Mouse (Mus musculus) kidney, embryonic 14.5 days (tissue): Measurements from ENCODE around the gene Tmem41b. TPM values are rescaled to one million over a fixed set of nuclear protein-coding genes. Genes with fewer than 3 reads are reported as not detected.

Experiments
- ATAC-seq: fragments of 200-750 bp; cut with Nextera tagmentation; 2 replicates; pipeline ENCODE4 v1.8.0; 2017; ENCODE audit warnings: moderate number of reproducible peaks, mild to moderate bottlenecking, moderate TSS enrichment, moderate library complexity; ENCODE audit not compliant: low FRiP score, low TSS enrichment
- H3K27ac ChIP-seq: fragments of 300-500 bp; sonication (generic); 2 replicates; pipeline ENCODE4 v1.5.1; 2014; ENCODE audit warnings: low read depth, mild to moderate bottlenecking, low read length, moderate library complexity, mixed read lengths
- H3K27me3 ChIP-seq: fragments of 300-500 bp; sonication (generic); 2 replicates; pipeline ENCODE4 v1.6.1; 2014; ENCODE audit warnings: mild to moderate bottlenecking, low read length; ENCODE audit not compliant: control insufficient read depth, insufficient read depth
- H3K36me3 ChIP-seq: fragments of 300-500 bp; sonication (generic); 2 replicates; pipeline ENCODE4 v1.6.1; 2014; ENCODE audit warnings: low read length, mixed read lengths; ENCODE audit not compliant: control insufficient read depth, insufficient read depth
- H3K4me1 ChIP-seq: fragments of 300-500 bp; sonication (generic); 2 replicates; pipeline ENCODE4 v1.6.1; 2014; ENCODE audit warnings: low read length, mixed read lengths; ENCODE audit not compliant: control insufficient read depth, insufficient read depth
- H3K4me2 ChIP-seq: fragments of 300-500 bp; sonication (generic); replicated peaks from 2 replicates; pipeline ENCODE4 v1.6.1; 2014; ENCODE audit warnings: low read depth, mild to moderate bottlenecking, low read length
- H3K4me3 ChIP-seq: fragments of 300-500 bp; sonication (generic); 2 replicates; pipeline ENCODE4 v1.5.1; 2014; ENCODE audit warnings: mild to moderate bottlenecking, low read length
- H3K9ac ChIP-seq: fragments of 300-500 bp; sonication (generic); 2 replicates; pipeline ENCODE4 v1.6.1; 2014; ENCODE audit warnings: low read depth, mild to moderate bottlenecking, low read length, moderate library complexity
- H3K9me3 ChIP-seq: fragments of 300-500 bp; sonication (generic); 2 replicates; pipeline ENCODE4 v1.6.1; 2016; ENCODE audit warnings: low read length; ENCODE audit not compliant: control insufficient read depth
- WGBS: fragments of 180-500 bp; shearing (Covaris S2); extraction: QIAGEN DNeasy Blood & Tissue Kit; methylation state at CpG from one replicate; pipeline ENCODE4 v1.1.7; 2014; 5-methylcytosine and 5-hydroxymethylcytosine counted together
- polyA plus RNA-seq: library from polyadenylated mRNA; unstranded; fragments of >200 nt; fragmentation: Nextera tagmentation; extraction: Ambion mirVana; gene quantifications from 2 replicates; pipeline ENCODE4 v1.2.1, GENCODE M21; 2014

The Tmem41b gene
- polyA plus RNA-seq, 1 experiment from 2014 or later, result 72.5 TPM

- H3K36me3 ChIP-seq, result no peaks in the 10 kb centered on the region
- H3K4me2 ChIP-seq, result no peak overlapping the region
- H3K4me3 ChIP-seq, result no peak overlapping the region
- no peaks in the 10 kb centered on the region for H3K9me3 ChIP-seq
- no peaks in the 10 kb centered on the region for H3K4me1 ChIP-seq
- no peak overlapping the region for H3K27ac ChIP-seq
- 74% methylated on average over 6 of the region's 6 CpGs for WGBS
- H3K27me3 ChIP-seq, result no peaks in the 10 kb centered on the region
- no peak for ATAC-seq
- no peak overlapping the region for H3K9ac ChIP-seq
Measured at GRCm38 (mm10) chr7:110009084-110009483, 22.4 kb upstream of the Tmem41b start.

- Histone ChIP-seq H3K36me3 (no peaks in the 10 kb centered on the region), H3K4me3 (no peak overlapping the region), H3K9me3 (no peaks in the 10 kb centered on the region), H3K27ac (no peak overlapping the region), H3K4me1 (no peaks in the 10 kb centered on the region), H3K9ac (no peak overlapping the region), H3K27me3 (no peaks in the 10 kb centered on the region), H3K4me2 (no peak overlapping the region)
- WGBS, result 92% methylated on average over 1 of the region's 1 CpGs
- no peak for ATAC-seq
Measured at GRCm38 (mm10) chr7:110008513-110008912, 21.8 kb upstream of the Tmem41b start.

GRCm38 (mm10) chr7:110006471-110007195 is 19.9 kb upstream of the Tmem41b start:
- H3K36me3 ChIP-seq, result no peaks in the 10 kb centered on the region
- no peak overlapping the region for H3K27ac ChIP-seq
- no peaks in the 10 kb centered on the region for H3K27me3 ChIP-seq
- ATAC-seq, result no peak
- H3K4me1 ChIP-seq, result no peaks in the 10 kb centered on the region
- WGBS, result 77% methylated on average over 5 of the region's 5 CpGs
- H3K9ac ChIP-seq, result no peak overlapping the region
- H3K9me3 ChIP-seq, result no peaks in the 10 kb centered on the region
- H3K4me2 ChIP-seq, result no peak overlapping the region
- H3K4me3 ChIP-seq, result no peak overlapping the region

- H3K9me3 ChIP-seq, result no peaks in the 10 kb centered on the region
- no peaks in the 10 kb centered on the region for H3K27me3 ChIP-seq
- ATAC-seq, result no peak
- no peak overlapping the region for H3K27ac ChIP-seq
- no peaks in the 10 kb centered on the region for H3K36me3 ChIP-seq
- no peaks in the 10 kb centered on the region for H3K4me1 ChIP-seq
- H3K4me3 ChIP-seq, result no peak overlapping the region
- no peak overlapping the region for H3K4me2 ChIP-seq
- H3K9ac ChIP-seq, result no peak overlapping the region
Measured at GRCm38 (mm10) chr7:110005976-110006375, 19.2 kb upstream of the Tmem41b start.

DNA sequence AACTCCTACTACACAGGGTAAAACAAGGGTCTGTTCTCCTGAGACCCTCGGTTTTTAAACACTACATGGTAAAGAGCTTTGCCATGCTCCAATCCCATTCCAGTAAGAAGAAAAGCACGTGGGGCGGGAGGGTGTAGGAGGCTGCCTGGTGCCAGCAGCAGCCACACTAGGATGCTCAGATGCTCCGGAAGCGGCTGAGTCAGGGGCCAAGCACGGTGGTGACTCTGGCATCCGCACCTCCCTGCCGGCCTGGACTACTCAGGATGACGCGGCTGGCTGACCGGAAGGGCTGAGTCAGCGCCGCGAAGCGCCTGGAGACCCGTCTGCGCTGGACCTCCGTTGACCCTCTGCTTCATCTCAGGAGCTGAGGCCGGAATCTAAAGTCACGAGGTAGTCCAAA is 16.2 kb upstream of the Tmem41b start:
- Histone ChIP-seq H3K27me3 (no peaks in the 10 kb centered on the region), H3K9me3 (no peaks in the 10 kb centered on the region), H3K27ac (no peak overlapping the region), H3K9ac (0 out of 2 replicates have a peak overlapping the region, but pooled peaks have one; percentile 0), H3K4me3 (no peak overlapping the region), H3K4me1 (no peaks in the 10 kb centered on the region), H3K4me2 (peak overlapping the region; percentile 15), H3K36me3 (no peaks in the 10 kb centered on the region)
- ATAC-seq, result peak; percentile 94
- 7% methylated on average over 20 of the region's 20 CpGs for WGBS

- H3K4me3 ChIP-seq, result no peak overlapping the region
- H3K9me3 ChIP-seq, result no peaks in the 10 kb centered on the region
- H3K9ac ChIP-seq, result no peak overlapping the region
- ATAC-seq, result no peak
- H3K27me3 ChIP-seq, result no peaks in the 10 kb centered on the region
- no peaks in the 10 kb centered on the region for H3K4me1 ChIP-seq
- no peak overlapping the region for H3K27ac ChIP-seq
- no peaks in the 10 kb centered on the region for H3K36me3 ChIP-seq
- no peak overlapping the region for H3K4me2 ChIP-seq
Measured at GRCm38 (mm10) chr7:110002092-110002491, 15.4 kb upstream of the Tmem41b start.

- no peaks in the 10 kb centered on the region for H3K4me1 ChIP-seq
- H3K4me2 ChIP-seq, result no peak overlapping the region
- no peaks in the 10 kb centered on the region for H3K36me3 ChIP-seq
- H3K9me3 ChIP-seq, result no peaks in the 10 kb centered on the region
- no peak overlapping the region for H3K27ac ChIP-seq
- no peaks in the 10 kb centered on the region for H3K27me3 ChIP-seq
- no peak for ATAC-seq
- H3K4me3 ChIP-seq, result no peak overlapping the region
- WGBS, result 84% methylated on average over 4 of the region's 4 CpGs
- no peak overlapping the region for H3K9ac ChIP-seq
Measured at GRCm38 (mm10) chr7:109998388-109998787, 11.7 kb upstream of the Tmem41b start.

- H3K27ac ChIP-seq, result no peak overlapping the region
- no peak overlapping the region for H3K4me3 ChIP-seq
- no peak overlapping the region for H3K4me2 ChIP-seq
- no peaks in the 10 kb centered on the region for H3K27me3 ChIP-seq
- H3K9ac ChIP-seq, result no peak overlapping the region
- no peaks in the 10 kb centered on the region for H3K4me1 ChIP-seq
- 53% methylated on average over 2 of the region's 2 CpGs for WGBS
- H3K9me3 ChIP-seq, result no peaks in the 10 kb centered on the region
- ATAC-seq, result no peak
- no peaks in the 10 kb centered on the region for H3K36me3 ChIP-seq
Measured at GRCm38 (mm10) chr7:109993157-109993959, 6.6 kb upstream of the Tmem41b start.

GRCm38 (mm10) chr7:109991286-109991685 is 4.6 kb upstream of the Tmem41b start:
- Histone ChIP-seq H3K9me3 (no peaks in the 10 kb centered on the region), H3K9ac (no peak overlapping the region), H3K4me2 (no peak overlapping the region), H3K4me3 (no peak overlapping the region), H3K36me3 (no peaks in the 10 kb centered on the region), H3K27me3 (no peaks in the 10 kb centered on the region), H3K27ac (no peak overlapping the region), H3K4me1 (no peaks in the 10 kb centered on the region)
- no peak for ATAC-seq
- 83% methylated on average over 1 of the region's 1 CpGs for WGBS
